Mouse (Mus musculus) G1E (cell line): Measurements from ENCODE around the gene Stx8. TPM values are rescaled to one million over a fixed set of nuclear protein-coding genes. Genes with fewer than 3 reads are reported as not detected.

Experiments used
- ATAC-seq: 2 replicates; pipeline ENCODE4 v1.8.0; 2016; ENCODE audit warnings: mild to moderate bottlenecking; ENCODE audit not compliant: insufficient number of reproducible peaks, poor library complexity, low FRiP score, severe bottlenecking; ENCODE audit errors: extremely low read depth
- DNase-seq: peaks from one replicate; pipeline ENCODE4 v3.0.0; 2012; ENCODE audit warnings: low spot score
- H3K27me3 ChIP-seq: 2 replicates; pipeline ENCODE4 v1.6.1; 2012; ENCODE audit warnings: mild to moderate bottlenecking, low read length, inconsistent platforms; ENCODE audit not compliant: insufficient read depth
- H3K36me3 ChIP-seq: replicated peaks from 2 replicates; pipeline ENCODE3; 2012; ENCODE audit warnings: mild to moderate bottlenecking, inconsistent platforms
- H3K4me1 ChIP-seq: 2 replicates; pipeline ENCODE4 v1.6.1; 2012; ENCODE audit warnings: low read depth, low read length, inconsistent platforms, mixed read lengths; ENCODE audit not compliant: insufficient read depth
- H3K4me3 ChIP-seq: 2 replicates; pipeline ENCODE4 v1.5.1; 2012; ENCODE audit warnings: low read depth, mild to moderate bottlenecking, inconsistent platforms, low read length, moderate library complexity, mixed read lengths
- H3K9me3 ChIP-seq: replicated peaks from 2 replicates; pipeline ENCODE4 v1.6.1; 2012; ENCODE audit warnings: inconsistent platforms
- CTCF ChIP-seq: IDR thresholded peaks from 2 replicates; pipeline ENCODE4 v1.5.1; 2012; ENCODE audit warnings: low read depth, low read length, inconsistent platforms, mixed read lengths
- GATA1 ChIP-seq: IDR thresholded peaks from 2 replicates; pipeline ENCODE4 v1.6.1; 2012; ENCODE audit warnings: borderline replicate concordance, low read length, inconsistent platforms, mixed read lengths
- GATA2 ChIP-seq: IDR thresholded peaks from 2 replicates; pipeline ENCODE4 v1.6.1; 2012; ENCODE audit warnings: low read depth, low read length, inconsistent platforms, borderline replicate concordance
- POLR2AphosphoS5 ChIP-seq: IDR thresholded peaks from 2 replicates; pipeline ENCODE4 v1.6.1; 2012; ENCODE audit warnings: low read depth, low read length, inconsistent platforms; ENCODE audit not compliant: insufficient replicate concordance
- TAL1 ChIP-seq: conservative IDR thresholded peaks from 2 replicates; pipeline ENCODE4 v1.6.1; 2012; ENCODE audit warnings: low read depth, low read length, inconsistent platforms, mixed read lengths
- polyA plus RNA-seq: library from polyadenylated mRNA; stranded (reverse); fragments of >175 nt; gene quantifications from 2 replicates; pipeline ENCODE4 v1.2.3, GENCODE M21; 2012
- total RNA-seq, 2 experiments: library from RNA; stranded (forward) in 1 of 2; stranded (reverse) in 1 of 2; fragments of 200-1000 nt in 1 of 2; fragments of >200 nt in 1 of 2; fragmentation: Nextera tagmentation in 1 of 2; gene quantifications; 2 replicates each; pipeline ENCODE4 v1.2.3; 2014 to 2017

Gene Stx8
- total and polyA plus RNA-seq, 3 experiments, result 1.6 to 62.2 (median 40.1) TPM

DNA sequence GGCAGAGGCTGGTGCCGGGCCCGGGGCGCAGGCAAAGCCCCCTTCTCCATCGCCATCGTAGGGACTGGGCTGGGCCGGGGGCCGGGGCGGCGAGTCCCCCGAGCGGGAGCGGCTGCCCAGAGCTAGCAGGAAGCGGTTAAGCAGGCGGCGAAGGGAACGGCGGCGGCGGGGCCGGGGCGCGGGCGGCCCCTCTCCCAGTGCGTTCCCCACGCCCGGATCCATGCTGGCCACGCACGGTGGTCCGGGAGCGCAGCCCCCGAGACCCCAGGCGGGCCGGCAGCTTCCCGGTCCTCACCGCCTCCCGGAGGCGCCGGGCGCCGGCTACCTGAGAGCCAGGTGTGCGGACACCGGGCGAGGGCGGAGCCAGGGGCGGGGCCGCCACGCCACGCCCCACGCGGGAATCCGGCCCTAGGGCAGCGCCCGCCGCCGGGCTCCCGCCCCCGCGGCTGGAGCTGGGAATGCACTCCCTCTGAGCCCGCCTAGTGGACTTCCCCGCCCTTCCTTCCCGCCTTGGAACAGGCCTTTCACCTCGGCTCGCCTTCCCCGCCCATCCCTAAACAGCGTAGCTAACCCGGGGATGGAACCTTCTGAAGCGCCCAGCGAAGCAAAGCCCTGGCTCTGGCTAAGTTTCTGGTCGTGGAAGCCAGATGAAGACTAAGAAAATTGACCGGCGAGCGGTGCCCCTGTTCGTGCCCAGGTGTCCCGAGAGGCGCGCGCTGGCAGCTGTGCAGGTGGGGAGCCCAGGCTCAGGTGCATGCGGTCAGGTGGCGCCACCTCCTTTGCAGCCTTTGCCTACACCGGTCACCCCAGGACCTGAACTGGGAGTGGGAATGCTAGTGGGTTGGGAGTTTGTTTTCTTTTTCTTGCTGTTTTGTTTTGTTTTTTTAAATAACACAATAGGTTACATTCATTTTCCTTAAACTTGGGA is 43.9 kb upstream of the Stx8 start, which contains the start of gene Usp43:
Gene Usp43 (minus strand): TSS at position 327 of the 928 bp plus-strand sequence.
- Histone ChIP-seq H3K27me3 (no peaks in the 10 kb centered on the region), H3K4me1 (no peaks in the 10 kb centered on the region), H3K4me3 (no peak within 1 kb of the TSS), H3K9me3 (peaks cover 26% of the 10 kb centered on the region), H3K36me3 (no peaks in the 10 kb centered on the region)
- ATAC-seq, result no peak
- TF ChIP-seq CTCF (no peak), GATA2 (no peak), TAL1 (no peak), POLR2AphosphoS5 (no peak), GATA1 (no peak)
- DNase-seq, result no peak

DNA sequence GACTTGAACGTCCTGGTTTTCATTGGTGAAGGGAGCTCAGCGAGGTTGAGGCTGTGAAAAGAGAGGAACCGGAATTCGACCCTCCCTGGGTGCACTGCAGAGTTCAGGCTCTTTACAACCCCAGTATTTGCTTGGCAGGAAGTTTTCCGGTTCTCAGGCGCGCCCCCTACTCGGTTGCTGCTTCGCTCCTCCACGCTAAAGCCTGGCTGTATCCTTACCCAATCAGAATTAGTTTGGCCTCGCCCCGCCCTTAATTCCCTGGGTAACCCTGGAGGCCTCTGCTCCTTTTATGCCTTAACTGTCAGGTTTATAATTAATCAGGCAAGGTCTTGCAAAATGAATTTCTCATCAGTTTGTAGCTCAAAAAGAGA is 43.3 kb upstream of the Stx8 start:
- DNase-seq (no peak), ATAC-seq (no peak)
- peaks cover 26% of the 10 kb centered on the region for H3K9me3 ChIP-seq
- TF ChIP-seq GATA1 (no peak), POLR2AphosphoS5 (no peak), CTCF (no peak), GATA2 (no peak), TAL1 (no peak)
- H3K36me3 ChIP-seq, result no peaks in the 10 kb centered on the region
- no peaks in the 10 kb centered on the region for H3K4me1 ChIP-seq
- H3K4me3 ChIP-seq, result no peak overlapping the region
- no peaks in the 10 kb centered on the region for H3K27me3 ChIP-seq

DNA sequence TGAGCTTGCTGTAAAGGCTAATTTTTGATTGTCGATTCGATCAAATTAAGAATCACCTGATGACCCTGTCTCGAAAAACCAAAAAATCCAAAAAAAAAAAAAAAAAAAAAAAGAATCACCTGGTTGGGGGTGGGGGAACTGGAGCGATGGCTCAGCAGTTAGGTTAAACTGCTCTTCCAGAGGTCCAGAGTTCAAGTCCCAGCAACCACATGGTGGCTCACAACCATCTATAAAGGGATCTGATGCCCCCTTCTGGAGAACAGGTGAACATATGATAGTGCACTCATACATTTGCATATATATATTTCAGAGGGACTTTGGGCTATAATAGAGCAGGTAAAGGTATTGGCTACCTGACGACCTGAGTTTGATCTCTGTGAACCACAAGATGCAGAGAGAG is 42.3 kb upstream of the Stx8 start:
- H3K36me3 ChIP-seq, result no peaks in the 10 kb centered on the region
- H3K9me3 ChIP-seq, result peaks cover 26% of the 10 kb centered on the region
- no peak for ATAC-seq
- no peak for TF ChIP-seq POLR2AphosphoS5
- no peak for TF ChIP-seq GATA2
- TF ChIP-seq CTCF, result no peak
- no peak for TF ChIP-seq TAL1
- TF ChIP-seq GATA1, result no peak
- no peaks in the 10 kb centered on the region for H3K27me3 ChIP-seq
- DNase-seq, result no peak
- no peak overlapping the region for H3K4me3 ChIP-seq
- H3K4me1 ChIP-seq, result no peaks in the 10 kb centered on the region

DNA sequence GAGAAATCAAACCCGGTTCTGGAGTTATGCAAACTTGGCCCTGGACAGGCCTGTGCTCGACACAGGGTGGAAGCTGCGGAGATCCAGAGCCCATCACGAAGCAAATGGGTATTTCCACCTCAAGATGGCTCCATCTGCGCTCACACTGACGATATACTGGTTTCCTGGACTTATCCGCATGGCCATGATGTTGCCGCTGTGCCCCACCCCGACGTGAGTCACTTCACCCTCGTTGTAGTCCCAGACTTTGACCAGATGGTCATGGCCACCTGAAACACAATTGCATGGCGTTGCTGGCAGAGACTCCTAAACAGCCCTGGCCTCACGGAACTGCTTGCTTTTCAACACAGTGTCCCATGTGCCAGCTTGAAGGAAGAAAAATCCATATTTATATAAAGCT is 41.0 kb upstream of the Stx8 start:
- no peaks in the 10 kb centered on the region for H3K36me3 ChIP-seq
- no peak for DNase-seq
- H3K4me1 ChIP-seq, result no peaks in the 10 kb centered on the region
- ATAC-seq, result no peak
- H3K4me3 ChIP-seq, result no peak overlapping the region
- no peaks in the 10 kb centered on the region for H3K27me3 ChIP-seq
- TF ChIP-seq TAL1 (no peak), CTCF (no peak), GATA2 (no peak), POLR2AphosphoS5 (no peak), GATA1 (no peak)
- H3K9me3 ChIP-seq, result peaks cover 26% of the 10 kb centered on the region

DNA sequence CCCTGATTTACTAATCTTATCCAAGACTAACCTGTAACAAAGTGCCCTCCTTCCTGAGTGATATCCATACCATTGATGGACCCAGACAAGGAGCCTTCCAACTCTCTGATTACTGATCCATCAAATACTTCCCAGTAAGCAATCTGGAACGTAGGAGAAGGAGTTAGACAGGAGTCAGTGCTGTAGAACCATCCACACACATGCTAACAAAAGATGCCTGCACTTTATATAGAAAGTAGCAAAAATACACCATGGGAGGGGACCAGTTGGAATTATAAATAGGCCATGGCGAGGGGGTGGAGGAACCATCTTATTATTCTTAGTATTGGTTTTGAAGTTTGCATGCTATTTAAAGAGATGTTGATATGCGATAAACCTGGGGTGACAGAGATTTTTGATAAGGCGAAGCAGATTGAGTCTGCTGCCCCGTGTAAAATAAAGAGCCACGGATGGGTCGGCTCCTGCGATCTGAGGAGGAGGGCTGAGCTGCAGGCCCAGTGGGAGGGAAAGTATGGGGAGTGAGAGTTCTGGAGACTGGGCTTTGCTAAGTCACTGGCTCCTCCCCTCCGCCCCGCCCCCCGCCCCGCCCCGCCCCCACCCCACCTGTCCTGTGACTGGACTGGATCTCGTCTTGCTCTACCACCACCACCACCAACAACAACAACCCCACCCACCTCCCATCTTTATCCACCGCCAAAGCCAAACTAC is 39.5 kb upstream of the Stx8 start:
- no peak for TF ChIP-seq CTCF
- TF ChIP-seq GATA1, result no peak
- TF ChIP-seq GATA2, result no peak
- TF ChIP-seq TAL1, result no peak
- TF ChIP-seq POLR2AphosphoS5, result no peak
- DNase-seq (no peak), ATAC-seq (no peak)
- H3K4me1 ChIP-seq, result no peaks in the 10 kb centered on the region
- no peaks in the 10 kb centered on the region for H3K27me3 ChIP-seq
- no peak overlapping the region for H3K4me3 ChIP-seq
- H3K36me3 ChIP-seq, result no peaks in the 10 kb centered on the region
- H3K9me3 ChIP-seq, result peaks cover 19% of the 10 kb centered on the region

GRCm38 (mm10) chr11:67932156-67932555 is 33.8 kb upstream of the Stx8 start:
- no peaks in the 10 kb centered on the region for H3K4me1 ChIP-seq
- no peak for DNase-seq
- no peak overlapping the region for H3K4me3 ChIP-seq
- TF ChIP-seq GATA1, result no peak
- no peak for TF ChIP-seq GATA2
- TF ChIP-seq TAL1, result no peak
- no peak for TF ChIP-seq POLR2AphosphoS5
- no peak for TF ChIP-seq CTCF
- no peaks in the 10 kb centered on the region; the same call in 1 of the 2 replicates for H3K9me3 ChIP-seq
- no peak for ATAC-seq
- H3K36me3 ChIP-seq, result no peaks in the 10 kb centered on the region
- no peaks in the 10 kb centered on the region for H3K27me3 ChIP-seq
